Mouse (Mus musculus) hematopoietic multipotent progenitor cell, adult 10-12 weeks (in vitro differentiated cells): Measurements from ENCODE around the gene Vmn1r31. TPM values are rescaled to one million over a fixed set of nuclear protein-coding genes. Genes with fewer than 3 reads are reported as not detected.

ENCODE experiments used
- polyA plus RNA-seq: library from polyadenylated mRNA; stranded (reverse); fragments of >175 nt; gene quantifications from 2 replicates; pipeline ENCODE4 v1.2.3, GENCODE M21; 2012; ENCODE audit warnings: low replicate concordance

Gene Vmn1r31
- not detected in 2 replicates for polyA plus RNA-seq

DNA sequence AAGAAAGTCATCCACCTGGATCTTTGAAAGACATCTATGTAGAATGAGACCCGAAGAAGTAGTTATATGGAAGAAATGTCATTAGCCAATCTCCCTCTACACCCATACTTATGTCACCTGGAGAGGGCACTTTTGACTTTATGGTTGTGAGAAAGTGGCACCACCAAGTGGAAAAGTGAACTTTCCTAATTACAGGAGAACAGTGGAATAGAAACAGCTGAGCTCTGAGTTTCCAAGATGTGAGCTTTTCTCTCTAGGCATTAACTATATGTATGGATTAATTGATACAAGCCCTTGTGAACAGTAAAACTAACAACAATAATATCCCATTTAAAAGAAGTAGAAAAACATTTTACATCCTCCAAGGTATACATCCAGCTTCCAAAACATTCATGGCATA is at the start of gene Vmn1r31:
Vmn1r31 (minus strand) TSS at position 101 of the 400 bp plus-strand sequence.

DNA sequence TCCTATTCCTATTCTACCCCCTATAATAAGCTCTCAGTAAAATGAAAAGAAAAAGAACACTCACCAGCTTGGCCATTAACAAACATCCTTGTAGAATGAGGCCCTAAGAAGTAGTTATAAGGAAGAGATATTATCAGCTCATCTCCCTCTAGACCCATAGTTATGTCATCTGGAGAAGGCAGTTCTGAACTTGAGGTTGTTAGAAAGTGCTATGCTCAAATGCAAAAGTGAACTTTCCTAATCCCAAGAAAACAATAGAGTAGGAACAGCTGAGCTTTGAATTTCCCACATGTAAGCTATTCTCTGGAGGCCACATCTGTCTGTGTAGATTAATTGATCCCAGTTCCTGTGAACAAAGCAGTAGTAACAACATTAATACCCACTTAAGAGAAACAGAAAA is 31.8 kb downstream of the Vmn1r31 start, which contains the start of gene Vmn1r30:
Vmn1r30 (minus strand) TSS at position 101 of the 400 bp plus-strand sequence.

Other genes starting within 250 kb of the Vmn1r31 start
- gene Vmn1r28, start 213.3 kb downstream of the Vmn1r31 start, polyA plus RNA-seq, result not detected in 2 replicates
- gene Vmn1r29, start 173.8 kb downstream of the Vmn1r31 start, polyA plus RNA-seq, result not detected in 2 replicates
- not detected in 2 replicates for gene Vmn1r30, start 31.9 kb downstream of the Vmn1r31 start, polyA plus RNA-seq
- gene Abcg2, start 109.2 kb upstream of the Vmn1r31 start, polyA plus RNA-seq, result 0.34 and 7.9 TPM in 2 replicates